Mouse (Mus musculus) frontal cortex, postnatal 14 days (tissue): ENCODE results near the gene Mrpl53.

Source experiments
- DNase-seq, 2 experiments: peaks; one replicate each; pipeline ENCODE4 v3.0.0; 2022; ENCODE audit warnings: low spot score in 2 of 2

Gene Mrpl53

DNA sequence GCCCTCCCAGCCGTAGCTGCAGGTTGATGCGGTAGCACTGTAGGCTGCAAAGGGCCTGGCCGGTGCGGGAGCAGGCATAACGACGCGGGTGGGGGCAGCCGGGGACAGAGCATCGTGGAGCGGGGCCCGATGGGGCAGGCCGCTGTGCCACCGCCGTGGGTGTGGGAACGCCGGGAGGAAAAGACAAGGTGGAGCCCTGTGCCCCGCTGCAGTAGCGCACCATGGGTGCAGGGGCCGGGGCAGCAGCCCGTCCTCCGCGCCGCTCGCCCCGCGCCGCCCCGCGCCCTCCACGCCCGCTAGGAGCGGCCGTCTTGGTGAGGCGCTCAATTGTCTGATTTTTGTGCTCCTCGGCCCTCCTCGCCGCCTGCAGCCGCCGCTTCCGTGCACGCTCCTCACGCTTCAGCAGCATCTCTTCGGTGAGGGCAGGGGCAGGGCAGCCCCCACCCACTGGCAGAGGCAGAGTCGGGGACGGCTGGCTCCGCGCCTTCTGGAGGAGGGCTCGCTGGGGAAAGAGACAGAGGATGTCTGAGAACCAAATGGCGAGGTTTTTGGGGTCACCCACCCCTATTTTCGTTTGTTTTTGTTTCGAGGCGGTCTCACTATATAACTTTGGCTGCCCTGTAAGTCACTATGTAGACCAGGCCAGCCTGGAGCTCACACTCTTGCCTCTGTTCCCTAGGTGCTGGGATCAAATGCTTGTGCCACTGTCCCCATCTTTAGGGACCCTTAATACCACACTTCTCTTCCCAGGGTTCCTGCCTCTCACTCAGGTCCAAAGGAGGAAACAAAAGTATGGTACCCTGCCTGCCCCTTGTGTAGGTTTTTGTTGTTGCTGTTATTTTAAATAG, 13.2 kb downstream of the Mrpl53 start:
- no peak for DNase-seq

DNA sequence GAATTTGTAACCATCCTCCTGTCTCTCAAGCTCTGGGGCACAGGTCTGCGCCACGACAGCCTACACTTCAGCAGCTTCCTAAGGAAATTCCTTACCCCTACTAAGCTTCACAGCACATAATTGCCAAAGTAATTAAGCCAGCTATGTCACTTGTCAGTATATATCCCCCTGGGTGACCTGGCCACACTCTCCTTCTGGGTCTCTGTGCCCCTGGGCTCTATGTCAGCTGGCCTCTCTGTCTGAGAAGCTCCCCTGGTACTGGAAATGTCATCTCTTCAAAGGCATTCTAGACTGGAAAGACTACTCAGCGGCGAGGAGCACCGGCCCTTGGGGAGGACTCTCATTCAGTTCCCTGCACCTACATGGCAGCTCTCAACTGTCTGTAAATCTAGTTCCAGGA, 14.1 kb downstream of the Mrpl53 start:
- DNase-seq = no peak

DNA sequence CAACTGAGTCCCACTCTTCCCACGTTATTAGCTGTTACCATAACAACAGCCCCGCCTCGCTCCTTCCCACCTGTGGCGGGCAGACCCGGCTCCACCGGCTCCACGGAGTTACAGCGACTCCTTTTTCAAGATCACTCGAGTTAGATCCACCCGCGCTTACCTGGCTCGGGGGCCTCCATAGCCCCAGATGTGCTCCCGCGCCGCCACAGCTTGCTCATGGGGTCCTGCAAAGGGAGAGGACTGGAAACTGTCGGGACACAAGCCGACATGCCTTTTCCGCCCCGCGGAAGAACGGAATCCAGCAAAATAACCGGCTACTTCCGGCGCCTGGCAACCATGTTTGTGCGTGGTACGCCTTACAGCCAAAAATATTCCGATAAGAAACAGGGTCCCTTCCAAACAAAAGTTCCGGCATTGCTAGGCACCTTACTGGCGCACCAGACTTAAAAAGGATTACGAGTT, 16.0 kb downstream of the Mrpl53 start:
- peak; percentile 80 to 87 for DNase-seq

DNA sequence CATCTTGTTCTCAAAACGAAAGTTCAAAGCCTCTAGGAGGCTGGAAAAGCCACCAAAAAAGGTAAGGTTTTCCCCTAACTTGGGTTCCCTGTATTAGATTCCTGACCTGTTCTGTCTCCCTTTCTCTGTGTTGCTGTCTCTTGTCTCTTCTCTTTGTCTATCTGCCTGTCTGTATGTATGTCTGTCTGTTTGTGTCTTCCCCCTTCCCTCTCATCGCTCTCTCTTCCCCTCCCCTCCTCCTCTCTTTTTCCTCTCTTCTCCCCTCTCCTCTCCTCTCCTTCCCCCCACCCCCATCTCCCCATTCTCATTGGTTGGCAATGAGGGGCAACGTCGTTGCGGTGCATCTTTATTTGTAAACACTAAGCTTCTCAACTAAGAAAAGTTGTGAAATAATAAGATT, 16.5 kb downstream of the Mrpl53 start, which contains the start of gene Ino80b:
Gene Ino80b, minus strand, starts transcription at position 101 of the 400 bp plus-strand sequence.
- no peak for DNase-seq

DNA sequence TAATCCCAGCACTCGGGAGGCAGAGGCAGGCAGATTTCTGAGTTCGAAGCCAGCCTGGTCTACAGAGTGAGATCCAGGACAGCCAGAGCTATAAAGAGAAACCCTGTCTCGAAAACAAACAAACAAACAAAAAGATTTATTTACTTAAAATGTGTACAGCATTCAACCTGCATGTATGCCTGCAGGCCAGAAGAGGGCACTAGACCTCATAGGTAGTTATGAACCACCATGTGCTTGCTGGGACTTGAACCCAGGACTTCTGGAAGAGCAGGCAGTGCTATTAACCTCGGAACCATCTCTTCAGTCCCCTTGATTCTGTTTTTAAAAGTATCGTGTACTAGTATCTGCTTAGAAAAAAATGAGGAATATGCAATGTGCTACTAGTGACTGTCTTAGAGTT, 18.6 kb downstream of the Mrpl53 start:
- no peak for DNase-seq

DNA sequence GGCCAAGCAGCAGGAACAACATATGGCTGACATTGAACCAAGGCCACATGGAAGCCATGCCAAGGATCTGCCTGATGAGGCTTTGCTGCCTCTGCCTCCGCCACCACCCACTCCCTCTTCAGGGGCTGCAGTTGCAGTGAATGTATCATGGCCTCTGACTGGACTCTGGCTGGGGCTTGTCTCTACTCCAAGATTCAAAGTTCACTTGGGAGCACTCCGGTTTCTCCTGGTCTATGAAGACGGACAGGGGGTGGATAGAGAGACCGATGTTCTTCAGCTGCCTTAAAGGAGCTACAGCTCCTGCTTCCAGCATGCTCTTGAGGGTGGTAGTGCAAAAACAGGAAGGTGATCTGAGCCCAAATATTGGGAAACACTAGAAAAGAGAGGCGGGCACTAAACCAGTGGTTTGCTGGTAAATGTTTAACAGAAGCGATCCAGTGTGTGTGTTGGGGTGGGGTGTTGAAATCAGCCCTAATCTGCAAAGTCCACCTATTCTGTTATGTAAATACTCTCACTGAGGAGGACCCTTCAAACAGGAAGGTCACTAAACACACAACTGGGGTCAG, 22.7 kb downstream of the Mrpl53 start:
- DNase-seq = no peak

DNA sequence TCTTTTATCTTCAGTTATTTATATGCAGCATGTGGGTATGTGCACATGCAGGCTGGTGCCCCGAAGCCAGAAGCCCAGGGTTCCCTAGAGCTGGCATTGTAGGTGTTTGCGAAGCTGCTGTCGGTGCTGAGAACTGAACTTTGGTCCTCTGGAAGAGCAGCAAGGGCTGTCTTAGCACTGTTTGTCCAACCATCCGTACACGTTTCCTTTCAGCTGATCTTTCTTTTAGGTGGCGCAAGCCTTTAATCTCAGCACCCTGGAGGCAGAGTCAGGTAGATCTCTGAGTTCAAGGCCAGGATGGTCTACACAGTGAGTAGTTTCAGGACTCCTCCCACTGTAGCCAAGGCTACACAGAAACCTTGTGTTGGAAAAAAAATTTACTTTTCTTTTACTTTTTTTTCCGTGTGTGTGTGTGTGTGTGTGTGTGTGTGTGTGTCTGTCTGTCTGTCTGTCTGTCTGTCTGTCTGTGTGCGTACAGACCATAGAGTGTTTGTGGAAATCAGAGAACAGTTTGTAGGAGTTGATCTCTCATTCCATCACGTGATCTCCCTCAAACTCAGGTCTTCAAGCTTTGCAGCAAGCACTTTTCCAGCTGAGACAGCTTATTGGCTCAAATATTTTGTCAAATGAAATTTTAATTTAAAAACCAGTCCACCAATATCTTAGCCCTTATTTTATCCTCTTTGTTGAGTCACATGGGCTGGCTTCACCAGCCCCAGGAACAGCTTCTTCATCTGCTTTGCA, 23.5 kb downstream of the Mrpl53 start:
- DNase-seq = no peak

DNA sequence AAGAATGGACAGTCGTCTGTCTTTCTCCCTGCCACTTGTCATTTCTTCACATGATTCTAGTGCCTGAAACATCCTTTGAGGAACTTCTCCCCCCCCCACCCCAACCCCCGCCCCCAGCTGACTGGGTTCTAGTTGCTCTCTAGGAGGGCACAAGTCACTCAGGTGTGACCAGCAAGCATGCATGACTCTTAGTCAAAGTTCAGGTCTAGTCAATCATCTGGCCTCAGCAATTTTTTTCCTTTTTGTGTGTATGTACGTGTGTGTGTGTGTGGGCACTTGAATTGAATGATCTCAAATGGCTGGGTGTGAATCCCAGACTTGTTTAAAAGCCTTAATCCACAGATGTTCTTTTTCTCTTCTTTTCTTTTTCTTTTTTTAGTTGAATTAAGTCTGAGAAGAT, 25.4 kb downstream of the Mrpl53 start:
- DNase-seq = no peak

DNA sequence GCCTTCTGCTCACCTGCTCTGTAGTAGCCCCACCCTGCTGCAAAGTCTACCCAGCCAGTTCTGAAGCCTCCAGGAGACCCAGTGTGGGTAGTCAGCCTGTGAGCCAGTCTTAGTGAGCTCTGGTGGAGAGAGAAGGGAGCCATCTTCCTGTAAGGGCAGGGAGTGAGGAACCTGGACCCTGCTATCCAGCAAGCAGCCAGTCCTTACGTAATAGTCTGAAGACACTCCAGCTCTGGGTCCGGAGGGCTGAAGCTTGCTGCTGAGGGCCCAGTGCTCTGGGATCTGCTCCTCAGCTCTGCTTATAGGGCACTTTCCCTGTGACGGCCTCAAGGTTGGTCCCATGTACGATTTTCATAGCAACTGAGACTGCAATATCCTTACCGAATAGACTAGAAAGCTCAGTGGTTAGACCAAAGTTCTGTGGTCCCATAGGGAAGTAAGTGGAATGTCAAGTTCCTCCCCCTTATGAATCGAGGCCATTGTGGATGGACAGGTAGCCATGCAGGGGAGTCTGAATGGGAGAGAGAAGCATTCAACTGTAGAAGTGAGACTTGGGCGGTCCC, 26.2 kb downstream of the Mrpl53 start, which contains the start of gene Rtkn:
Gene Rtkn, plus strand, starts transcription at position 513 of the 563 bp plus-strand sequence.
- no peak for DNase-seq

DNA sequence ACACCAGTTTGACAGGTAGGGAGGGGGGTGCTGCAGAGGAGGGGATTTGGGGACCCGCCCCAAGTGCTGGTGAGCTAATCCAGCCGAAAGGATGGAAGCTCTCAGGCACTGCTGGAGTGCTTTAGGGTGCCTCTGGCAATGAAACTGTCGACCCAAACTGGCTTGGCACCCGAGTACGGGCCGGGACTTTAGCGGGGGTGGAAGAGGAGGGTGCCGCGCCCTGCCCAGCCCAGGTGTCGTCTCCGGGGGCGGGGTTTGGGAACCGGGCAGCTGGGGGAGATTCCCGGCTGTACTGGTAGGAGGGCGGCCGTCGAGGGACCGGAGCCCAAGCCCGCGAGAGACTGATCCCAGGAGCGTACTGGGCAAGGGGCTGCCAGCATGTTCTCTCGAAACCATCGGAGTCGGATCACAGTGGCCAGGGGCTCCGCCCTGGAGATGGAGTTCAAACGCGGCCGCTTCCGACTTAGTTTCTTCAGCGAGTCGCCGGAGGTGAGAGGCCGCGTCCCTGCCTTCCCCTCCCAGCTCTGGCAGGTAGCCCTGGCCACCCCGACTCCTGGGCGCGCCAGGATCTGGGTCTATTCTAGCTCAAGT, 26.8 kb downstream of the Mrpl53 start:
- DNase-seq = no peak

DNA sequence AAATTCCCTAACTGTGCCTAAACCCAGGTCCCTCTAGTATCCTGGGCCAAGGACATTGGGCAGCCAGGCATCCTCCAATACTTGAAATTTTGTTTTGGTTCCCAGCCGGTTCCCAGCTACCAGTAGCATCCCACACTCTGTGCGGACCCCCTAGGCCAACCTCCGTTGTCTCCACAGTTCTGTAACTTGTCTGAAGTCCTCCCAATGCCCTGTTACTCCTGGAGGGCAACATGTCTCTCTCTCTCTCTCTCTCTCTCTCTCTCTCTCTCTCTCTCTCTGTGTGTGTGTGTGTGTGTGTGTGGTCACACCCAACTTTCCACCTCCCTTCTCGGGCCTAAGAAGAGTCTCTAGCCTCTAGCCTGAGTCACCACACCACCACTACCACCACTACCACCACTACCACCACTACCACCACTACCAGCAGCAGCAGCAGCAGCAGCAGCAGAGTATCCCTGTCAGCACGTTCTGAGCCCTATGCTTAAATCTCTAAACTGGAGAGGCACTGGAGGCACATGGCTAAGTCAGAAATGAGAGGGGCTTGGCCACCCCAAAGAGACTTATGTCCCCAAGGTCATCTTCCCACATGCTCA, 27.5 kb downstream of the Mrpl53 start:
- DNase-seq = no peak

DNA sequence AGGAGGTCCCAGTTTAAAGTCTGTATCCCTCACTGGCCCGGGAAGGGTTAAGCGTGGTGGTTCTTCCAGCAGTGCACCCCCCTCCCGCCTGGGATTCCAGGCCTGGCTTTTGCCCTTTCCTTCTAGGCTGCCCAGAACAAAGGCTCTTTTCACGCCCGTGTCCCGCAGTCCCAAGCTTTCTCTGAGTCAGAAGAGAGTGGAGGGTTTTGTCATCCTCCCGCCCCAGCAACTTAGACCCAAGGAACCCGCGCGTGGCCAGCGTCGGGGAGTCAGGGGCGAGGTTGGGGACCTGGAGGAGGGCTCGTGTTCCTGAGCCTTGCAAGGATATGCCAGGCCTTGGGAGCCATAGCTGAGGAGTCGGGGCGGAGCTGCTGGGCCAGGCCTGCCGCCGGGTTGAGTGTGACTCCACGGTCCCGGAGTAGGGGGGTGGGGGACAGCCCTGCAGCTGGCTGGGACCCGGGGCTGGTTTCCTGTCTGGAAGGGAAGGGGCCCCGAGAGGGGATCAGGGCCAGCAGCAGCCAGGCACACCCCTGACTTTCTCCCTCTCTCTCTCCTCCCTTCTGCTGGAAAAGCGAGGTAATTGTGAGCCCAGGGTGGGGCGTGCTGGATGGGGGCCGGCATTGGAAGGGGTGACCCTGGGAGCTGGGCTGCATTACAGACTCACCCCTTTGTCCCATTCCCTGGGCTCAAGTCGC, 28.2 kb downstream of the Mrpl53 start:
- no peak for DNase-seq

DNA sequence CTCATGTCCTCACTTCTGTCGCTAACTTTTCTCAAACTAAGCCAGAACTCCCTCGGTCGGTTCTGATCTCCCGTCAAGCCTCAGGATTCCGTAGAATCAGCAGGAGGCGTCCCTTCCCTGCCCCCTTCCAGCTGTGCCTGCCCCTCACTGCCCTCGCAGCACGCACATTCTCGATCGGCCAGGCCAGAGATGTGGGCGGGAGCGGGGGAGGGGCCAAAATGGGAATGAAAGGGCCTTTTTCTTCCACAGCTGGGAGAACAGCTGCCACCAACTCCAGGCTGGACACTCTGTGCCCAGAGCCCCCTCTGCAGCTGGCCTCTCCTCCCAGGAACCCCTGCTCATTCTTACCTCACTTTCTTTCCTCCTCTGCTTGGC, 28.7 kb downstream of the Mrpl53 start:
- DNase-seq = peak; percentile 64 to 70

DNA sequence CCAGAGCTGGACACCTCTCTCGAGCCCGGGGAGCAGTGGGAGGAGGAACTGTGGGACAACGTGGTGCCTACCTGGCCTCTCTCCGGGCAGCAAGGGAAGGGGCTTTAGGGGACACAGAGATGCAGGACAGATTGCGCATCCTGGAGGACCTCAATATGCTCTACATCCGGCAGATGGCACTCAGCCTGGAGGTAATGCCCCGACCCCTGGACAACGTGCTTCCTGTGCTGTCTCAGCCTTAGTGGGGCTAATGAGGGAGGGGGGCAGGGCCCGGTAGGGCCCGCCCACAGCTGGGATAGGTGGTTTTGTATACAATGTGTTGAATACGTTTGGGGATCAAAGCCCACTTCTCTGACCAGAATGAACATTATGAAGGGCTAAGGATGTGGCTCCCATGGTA, 29.2 kb downstream of the Mrpl53 start:
- no peak for DNase-seq

DNA sequence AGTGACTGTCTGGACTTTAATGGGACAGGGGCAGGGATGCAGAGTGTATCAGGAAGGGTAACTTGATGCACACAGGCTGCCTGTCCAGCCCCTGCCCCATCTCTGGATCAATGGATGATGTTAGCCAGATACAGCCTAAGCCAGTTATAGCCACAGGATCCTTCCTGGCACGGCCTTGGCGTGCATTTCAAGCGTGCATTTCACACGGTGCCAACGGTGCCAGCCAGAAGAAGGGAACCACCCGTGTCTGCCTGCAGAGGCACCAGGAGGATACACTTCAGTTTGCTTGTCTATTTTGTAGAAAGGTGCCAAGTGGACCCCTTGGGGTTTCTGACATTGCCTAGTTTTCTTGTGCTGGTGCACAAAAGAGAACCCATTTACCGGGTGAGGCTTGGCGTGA, 31.2 kb downstream of the Mrpl53 start:
- DNase-seq = no peak

DNA sequence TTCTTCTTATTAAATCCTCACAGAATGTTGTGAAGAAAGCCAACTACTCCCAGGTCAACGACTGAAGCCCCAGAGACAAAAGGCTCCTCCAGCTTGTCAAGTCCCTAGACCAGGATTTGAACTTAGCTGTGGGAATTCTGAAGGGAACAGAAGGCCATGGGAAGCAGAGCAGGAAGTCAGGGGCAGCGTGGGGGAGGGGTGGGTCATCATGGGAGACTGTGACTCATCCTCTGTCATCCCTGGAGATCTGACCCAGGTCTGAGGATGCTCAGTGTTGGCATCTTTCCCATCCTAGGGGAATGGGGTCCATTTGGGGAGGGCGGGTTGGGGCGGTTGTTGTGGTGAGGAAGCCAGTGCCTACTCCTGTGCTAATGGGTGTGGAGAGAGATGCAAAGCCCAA, 32.8 kb downstream of the Mrpl53 start:
- no peak for DNase-seq

DNA sequence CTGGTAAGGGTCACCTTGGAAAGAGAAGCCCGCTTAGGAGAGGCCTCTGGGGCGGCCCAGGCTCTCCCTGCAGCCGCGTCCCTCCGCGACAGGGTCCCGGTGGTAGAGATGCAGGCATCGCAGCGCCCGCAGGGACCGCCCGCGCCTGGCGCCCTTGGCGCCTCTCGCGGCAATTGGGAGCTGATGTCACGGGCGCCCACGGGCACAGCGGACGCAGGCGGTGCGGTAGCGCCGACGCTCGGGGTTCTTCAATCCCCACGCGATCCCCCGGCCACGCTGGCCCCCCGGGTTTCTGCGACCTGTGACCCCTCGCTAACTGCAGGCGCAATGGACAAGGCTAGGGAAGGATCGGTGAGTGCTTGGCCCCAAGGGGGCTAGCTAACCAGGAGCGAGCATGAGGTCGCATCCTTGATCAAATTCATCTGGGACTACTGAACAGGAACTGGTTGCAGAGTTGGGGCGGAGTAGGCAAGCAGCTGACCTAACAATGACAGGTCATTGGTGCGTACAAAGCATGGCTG, 33.4 kb downstream of the Mrpl53 start:
- peak in 1 of 2 experiments; percentile 65 for DNase-seq

DNA sequence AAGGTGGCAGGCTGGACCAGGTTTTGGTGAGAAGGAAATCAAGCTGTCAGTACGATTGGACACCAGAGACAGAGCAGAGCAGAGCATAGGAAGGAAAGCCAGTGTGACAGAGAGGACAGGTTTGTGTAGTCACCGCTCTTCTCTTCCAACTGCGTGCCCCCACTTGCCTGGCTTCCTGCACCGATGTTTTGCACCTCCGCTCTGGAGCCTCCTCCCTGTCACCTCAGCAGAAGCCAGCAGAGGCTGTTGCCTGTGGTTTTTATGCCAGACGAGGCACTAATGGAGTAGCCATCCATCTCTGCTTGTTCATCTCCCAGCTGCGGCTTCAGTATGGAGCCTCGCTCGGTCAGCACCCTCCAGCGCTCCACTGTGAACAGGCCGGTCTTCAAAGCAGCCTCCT, 34.0 kb downstream of the Mrpl53 start:
- DNase-seq = no peak

DNA sequence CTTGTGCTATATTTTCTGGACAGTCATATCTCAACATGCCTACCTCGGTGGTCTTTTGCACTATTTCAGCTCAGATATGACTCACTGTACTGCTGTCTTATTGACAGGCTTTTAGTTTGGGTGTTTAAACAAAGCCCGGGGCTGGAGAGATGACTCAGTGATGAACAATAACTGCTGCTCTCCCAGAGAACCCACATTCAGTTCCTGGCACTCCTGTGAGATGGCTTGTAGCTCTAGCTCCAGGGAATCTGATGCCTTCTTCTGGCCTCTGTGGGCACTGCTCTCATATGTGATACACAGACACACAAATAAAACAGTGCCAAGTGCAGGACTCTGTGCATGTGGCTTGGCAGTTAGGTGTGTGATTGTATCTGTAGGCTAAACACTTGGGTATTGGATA, 36.4 kb downstream of the Mrpl53 start:
- no peak for DNase-seq

DNA sequence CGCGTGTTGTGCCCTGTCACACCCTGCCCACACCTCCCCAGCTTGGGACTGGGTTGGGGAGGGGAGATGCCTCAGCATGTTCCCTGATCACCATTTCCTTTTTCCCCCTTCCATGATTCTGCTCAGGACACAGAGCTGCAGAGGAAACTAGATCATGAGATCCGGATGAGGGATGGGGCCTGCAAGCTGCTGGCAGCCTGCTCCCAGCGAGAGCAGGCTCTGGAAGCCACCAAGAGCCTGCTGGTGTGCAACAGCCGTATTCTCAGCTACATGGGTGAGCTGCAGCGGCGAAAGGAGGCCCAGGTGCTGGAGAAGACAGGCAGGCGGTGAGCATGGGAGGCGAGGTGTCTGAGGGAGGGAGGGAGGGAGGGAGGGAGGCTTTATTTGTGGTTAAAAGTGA, 37.0 kb downstream of the Mrpl53 start:
- no peak for DNase-seq

DNA sequence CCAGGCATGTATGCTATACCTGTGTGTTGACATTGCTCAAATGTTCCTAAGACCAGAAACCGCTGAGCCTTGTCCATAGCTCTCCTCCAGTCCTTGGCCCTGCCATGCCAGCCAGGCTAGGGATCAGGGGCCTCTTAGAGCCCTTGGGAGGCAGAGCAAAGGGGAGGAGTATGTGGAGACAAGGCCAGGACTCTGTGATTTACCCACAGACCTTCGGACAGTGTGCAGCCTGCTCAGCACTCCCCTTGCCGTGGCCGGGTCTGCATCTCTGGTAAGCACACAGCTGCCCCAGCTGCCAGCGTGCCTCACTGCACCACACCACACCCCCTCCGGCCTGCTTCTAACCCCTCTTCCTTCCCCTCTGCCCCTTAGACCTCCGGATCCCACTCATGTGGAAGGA, 38.4 kb downstream of the Mrpl53 start:
- DNase-seq = no peak
